Mouse (Mus musculus): ENCODE results near the gene Rbm38.

DNA sequence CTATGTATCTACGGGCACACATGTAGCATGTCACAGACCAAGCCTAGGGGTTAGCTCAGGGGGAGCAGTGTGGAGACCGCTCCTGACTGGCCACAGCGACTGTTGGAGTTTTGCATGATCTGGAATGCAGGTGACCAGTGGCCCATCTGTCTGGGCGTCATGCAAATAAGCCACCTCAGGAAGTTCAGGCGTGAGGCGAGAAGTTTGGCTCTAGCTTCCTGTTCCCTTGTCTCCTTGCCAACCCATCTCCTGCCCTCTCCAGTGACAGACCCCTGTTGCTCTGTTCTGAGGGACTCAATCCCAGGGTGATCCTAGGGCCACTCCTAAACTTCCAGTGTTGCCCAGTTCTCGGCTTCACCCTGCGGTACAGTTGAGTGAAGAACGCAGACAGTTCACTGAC is 40.2 kb downstream of the Rbm38 start:
- TF ChIP-seq POLR2A (IDR thresholded peaks at IDR 0.05; ENCODE audit: low read depth, low read length) (no peak), CTCF (IDR thresholded peaks at IDR 0.05; ENCODE audit: borderline replicate concordance, insufficient read depth, low read length) (no peak)
